Mouse (Mus musculus) lung, embryonic 16.5 days (tissue): ENCODE measurements around the gene Frmd4b. TPM values are rescaled to one million over a fixed set of nuclear protein-coding genes. Genes with fewer than 3 reads are reported as not detected.
"Not testable (repeated sequence)": the region's sequence is repeated elsewhere in the genome, so short reads cannot be mapped to it uniquely, and the experiment has no call there.

Experiments used
- ATAC-seq: fragments of 200-750 bp; cut with Nextera tagmentation; 2 replicates; pipeline ENCODE4 v1.8.0; 2017; ENCODE audit warnings: low read depth, mild to moderate bottlenecking, moderate library complexity
- H3K27ac ChIP-seq: fragments of 300-500 bp; sonication (generic); 2 replicates; pipeline ENCODE4 v1.5.1; 2014; ENCODE audit warnings: mild to moderate bottlenecking, control low read depth, low read length
- H3K27me3 ChIP-seq: fragments of 300-500 bp; sonication (generic); 2 replicates; pipeline ENCODE4 v1.6.1; 2014; ENCODE audit warnings: low read depth, low read length, mixed read lengths; ENCODE audit not compliant: control insufficient read depth, insufficient read depth
- H3K36me3 ChIP-seq: fragments of 300-500 bp; sonication (generic); 2 replicates; pipeline ENCODE4 v1.6.1; 2014; ENCODE audit warnings: low read length; ENCODE audit not compliant: control insufficient read depth, insufficient read depth
- H3K4me1 ChIP-seq: fragments of 300-500 bp; sonication (generic); replicated peaks from 2 replicates; pipeline ENCODE4 v1.6.1; 2014; ENCODE audit warnings: low read length, mixed read lengths; ENCODE audit not compliant: control insufficient read depth, insufficient read depth
- H3K4me2 ChIP-seq: fragments of 300-500 bp; sonication (generic); 2 replicates; pipeline ENCODE4 v1.6.1; 2014; ENCODE audit warnings: low read depth, low read length, control low read depth
- H3K4me3 ChIP-seq: fragments of 300-500 bp; sonication (generic); 2 replicates; pipeline ENCODE4 v1.5.1; 2014; ENCODE audit warnings: mild to moderate bottlenecking, low read length, control low read depth
- H3K9ac ChIP-seq: fragments of 300-500 bp; sonication (generic); 2 replicates; pipeline ENCODE4 v1.6.1; 2014; ENCODE audit warnings: low read length, control low read depth
- H3K9me3 ChIP-seq: fragments of 300-500 bp; sonication (generic); 2 replicates; pipeline ENCODE4 v1.6.1; 2016; ENCODE audit warnings: low read length; ENCODE audit not compliant: control insufficient read depth
- WGBS: fragments of 180-500 bp; shearing (Covaris S2); extraction: QIAGEN DNeasy Blood & Tissue Kit; methylation state at CpG from one replicate; pipeline ENCODE4 v1.1.7; 2014; 5-methylcytosine and 5-hydroxymethylcytosine counted together
- polyA plus RNA-seq: library from polyadenylated mRNA; unstranded; fragments of >200 nt; fragmentation: Nextera tagmentation; extraction: Ambion mirVana; gene quantifications from 2 replicates; pipeline ENCODE4 v1.2.1, GENCODE M21; 2015

Frmd4b gene
- polyA plus RNA-seq, 1 experiment from 2014 or later: 17.9 TPM

GRCm38 (mm10) chr6:97434753-97435152 lies 182.6 kb downstream of the Frmd4b start:
- ATAC-seq: no peak
- 73% methylated on average over 4 of the region's 4 CpGs for WGBS

GRCm38 (mm10) chr6:97431309-97432004 lies 185.9 kb downstream of the Frmd4b start:
- peaks cover 3% of the 10 kb centered on the region; the same call in 1 of the 2 replicates for H3K4me1 ChIP-seq
- H3K4me2 ChIP-seq: no peak overlapping the region
- no peak overlapping the region for H3K27ac ChIP-seq
- no peak for ATAC-seq
- no peaks in the 10 kb centered on the region for H3K27me3 ChIP-seq
- 66% methylated on average over 10 of the region's 10 CpGs for WGBS
- H3K4me3 ChIP-seq: no peak overlapping the region
- no peak overlapping the region for H3K9ac ChIP-seq
- H3K9me3 ChIP-seq: no peaks in the 10 kb centered on the region
- no peaks in the 10 kb centered on the region for H3K36me3 ChIP-seq

More at GRCm38 (mm10) chr6:97434753-97435152, 182.6 kb downstream of the Frmd4b start:
- no peak overlapping the region for H3K27ac ChIP-seq
- H3K27me3 ChIP-seq: no peaks in the 10 kb centered on the region
- H3K9ac ChIP-seq: no peak overlapping the region
- no peak overlapping the region for H3K4me3 ChIP-seq
- H3K36me3 ChIP-seq: no peaks in the 10 kb centered on the region
- peaks cover 1% of the 10 kb centered on the region; the same call in 1 of the 2 replicates for H3K4me1 ChIP-seq
- no peak overlapping the region for H3K4me2 ChIP-seq
- no peaks in the 10 kb centered on the region for H3K9me3 ChIP-seq

GRCm38 (mm10) chr6:97430519-97430918 lies 186.8 kb downstream of the Frmd4b start:
- peaks cover 3% of the 10 kb centered on the region; the same call in 1 of the 2 replicates for H3K4me1 ChIP-seq
- no peak for ATAC-seq
- no peak overlapping the region for H3K4me3 ChIP-seq
- no peaks in the 10 kb centered on the region for H3K27me3 ChIP-seq
- H3K9ac ChIP-seq: no peak overlapping the region
- H3K9me3 ChIP-seq: no peaks in the 10 kb centered on the region
- H3K4me2 ChIP-seq: no peak overlapping the region
- no peak overlapping the region for H3K27ac ChIP-seq
- 47% methylated on average over 6 of the region's 6 CpGs for WGBS
- H3K36me3 ChIP-seq: no peaks in the 10 kb centered on the region

GRCm38 (mm10) chr6:97429688-97430343 lies 187.5 kb downstream of the Frmd4b start:
- Histone ChIP-seq H3K27ac (no peak overlapping the region), H3K4me1 (peaks cover 3% of the 10 kb centered on the region; the same call in 1 of the 2 replicates), H3K36me3 (no peaks in the 10 kb centered on the region), H3K9me3 (no peaks in the 10 kb centered on the region), H3K27me3 (no peaks in the 10 kb centered on the region), H3K9ac (no peak overlapping the region), H3K4me2 (no peak overlapping the region), H3K4me3 (no peak overlapping the region)
- 7% methylated on average over 2 of the region's 2 CpGs for WGBS
- ATAC-seq: no peak

- no peaks in the 10 kb centered on the region for H3K27me3 ChIP-seq
- no peaks in the 10 kb centered on the region for H3K4me1 ChIP-seq
- no peak overlapping the region for H3K4me3 ChIP-seq
- no peaks in the 10 kb centered on the region for H3K36me3 ChIP-seq
- H3K9ac ChIP-seq: no peak overlapping the region
- no peak overlapping the region for H3K27ac ChIP-seq
- no peaks in the 10 kb centered on the region for H3K9me3 ChIP-seq
- 55% methylated on average over 7 of the region's 7 CpGs for WGBS
- ATAC-seq: no peak
- no peak overlapping the region for H3K4me2 ChIP-seq
These were observed 197.4 kb downstream of the Frmd4b start for GRCm38 (mm10) chr6:97419771-97420446.

GRCm38 (mm10) chr6:97416972-97417554 lies 200.3 kb downstream of the Frmd4b start:
- H3K27ac ChIP-seq: no peak overlapping the region
- H3K4me1 ChIP-seq: 0 out of 2 replicates have a peak, but pooled peaks cover 6% of the 10 kb centered on the region
- no peaks in the 10 kb centered on the region for H3K27me3 ChIP-seq
- H3K4me3 ChIP-seq: no peak overlapping the region
- no peak overlapping the region for H3K4me2 ChIP-seq
- WGBS: 60% methylated on average over 13 of the region's 13 CpGs
- H3K36me3 ChIP-seq: no peaks in the 10 kb centered on the region
- no peaks in the 10 kb centered on the region for H3K9me3 ChIP-seq
- peak; percentile 80; the same call in 1 of the 2 replicates for ATAC-seq
- H3K9ac ChIP-seq: no peak overlapping the region

GRCm38 (mm10) chr6:97415578-97415977 lies 201.8 kb downstream of the Frmd4b start:
- not testable (repeated sequence) for H3K27me3 ChIP-seq, H3K9ac ChIP-seq, H3K9me3 ChIP-seq, H3K4me2 ChIP-seq, ATAC-seq, H3K36me3 ChIP-seq, H3K4me1 ChIP-seq, H3K27ac ChIP-seq, H3K4me3 ChIP-seq
- WGBS: 90% methylated on average over 4 of the region's 4 CpGs

GRCm38 (mm10) chr6:97413453-97413852 lies 203.9 kb downstream of the Frmd4b start:
- H3K4me1 ChIP-seq: peaks cover 10% of the 10 kb centered on the region; the same call in 1 of the 2 replicates
- WGBS: 12% methylated on average over 7 of the region's 7 CpGs
- no peak overlapping the region for H3K4me3 ChIP-seq
- H3K27ac ChIP-seq: no peak overlapping the region
- H3K27me3 ChIP-seq: no peaks in the 10 kb centered on the region
- H3K4me2 ChIP-seq: no peak overlapping the region
- no peaks in the 10 kb centered on the region for H3K9me3 ChIP-seq
- H3K9ac ChIP-seq: no peak overlapping the region
- no peaks in the 10 kb centered on the region for H3K36me3 ChIP-seq
- peak; percentile 27; the same call in 1 of the 2 replicates for ATAC-seq

- H3K36me3 ChIP-seq: no peaks in the 10 kb centered on the region
- no peak overlapping the region for H3K4me2 ChIP-seq
- H3K27me3 ChIP-seq: no peaks in the 10 kb centered on the region
- ATAC-seq: no peak
- H3K4me1 ChIP-seq: peaks cover 10% of the 10 kb centered on the region; the same call in 1 of the 2 replicates
- no peak overlapping the region for H3K27ac ChIP-seq
- 62% methylated on average over 15 of the region's 15 CpGs for WGBS
- no peak overlapping the region for H3K9ac ChIP-seq
- no peak overlapping the region for H3K4me3 ChIP-seq
- no peaks in the 10 kb centered on the region for H3K9me3 ChIP-seq
These were observed 204.9 kb downstream of the Frmd4b start for GRCm38 (mm10) chr6:97412403-97412802.
